Mouse (Mus musculus) stomach, embryonic 16.5 days (tissue): ENCODE data around the gene Pla2g2f. TPM values are rescaled to one million over a fixed set of nuclear protein-coding genes. Genes with fewer than 3 reads are reported as not detected.

Experiments
- ATAC-seq: fragments of 200-750 bp; cut with Nextera tagmentation; 2 replicates; pipeline ENCODE4 v1.8.0; 2017; ENCODE audit warnings: moderate number of reproducible peaks, moderate TSS enrichment; ENCODE audit not compliant: insufficient read depth, low FRiP score
- H3K27ac ChIP-seq: fragments of 300-500 bp; sonication (generic); 2 replicates; pipeline ENCODE4 v1.5.1; 2014; ENCODE audit warnings: low read length
- H3K27me3 ChIP-seq: fragments of 300-500 bp; sonication (generic); 2 replicates; pipeline ENCODE4 v1.6.1; 2014; ENCODE audit warnings: low read length, control low read depth, mixed read lengths; ENCODE audit not compliant: control insufficient read depth, insufficient read depth
- H3K36me3 ChIP-seq: fragments of 300-500 bp; sonication (generic); 2 replicates; pipeline ENCODE4 v1.6.1; 2014; ENCODE audit warnings: low read length; ENCODE audit not compliant: control insufficient read depth, insufficient read depth
- H3K4me1 ChIP-seq: fragments of 300-500 bp; sonication (generic); 2 replicates; pipeline ENCODE4 v1.6.1; 2014; ENCODE audit warnings: low read length, control low read depth, mixed read lengths; ENCODE audit not compliant: control insufficient read depth, insufficient read depth
- H3K4me2 ChIP-seq: fragments of 300-500 bp; sonication (generic); 2 replicates; pipeline ENCODE4 v1.6.1; 2014; ENCODE audit warnings: low read depth, low read length, mixed read lengths
- H3K4me3 ChIP-seq: fragments of 300-500 bp; sonication (generic); replicated peaks from 2 replicates; pipeline ENCODE4 v1.5.1; 2014; ENCODE audit warnings: mild to moderate bottlenecking, low read length
- H3K9ac ChIP-seq: fragments of 300-500 bp; sonication (generic); 2 replicates; pipeline ENCODE4 v1.6.1; 2014; ENCODE audit warnings: low read length
- H3K9me3 ChIP-seq: fragments of 300-500 bp; sonication (generic); replicated peaks from 2 replicates; pipeline ENCODE4 v1.6.1; 2016; ENCODE audit warnings: low read length, control low read depth; ENCODE audit not compliant: control insufficient read depth
- WGBS: fragments of 180-500 bp; shearing (Covaris S2); extraction: QIAGEN DNeasy Blood & Tissue Kit; methylation state at CpG from one replicate; pipeline ENCODE4 v1.1.7; 2014; 5-methylcytosine and 5-hydroxymethylcytosine counted together
- polyA plus RNA-seq: library from polyadenylated mRNA; unstranded; fragments of >200 nt; fragmentation: Nextera tagmentation; extraction: Ambion mirVana; gene quantifications from 2 replicates; pipeline ENCODE4 v1.2.1, GENCODE M21; 2015

The Pla2g2f gene
- polyA plus RNA-seq, 1 experiment from 2014 or later: 2.0 TPM

DNA sequence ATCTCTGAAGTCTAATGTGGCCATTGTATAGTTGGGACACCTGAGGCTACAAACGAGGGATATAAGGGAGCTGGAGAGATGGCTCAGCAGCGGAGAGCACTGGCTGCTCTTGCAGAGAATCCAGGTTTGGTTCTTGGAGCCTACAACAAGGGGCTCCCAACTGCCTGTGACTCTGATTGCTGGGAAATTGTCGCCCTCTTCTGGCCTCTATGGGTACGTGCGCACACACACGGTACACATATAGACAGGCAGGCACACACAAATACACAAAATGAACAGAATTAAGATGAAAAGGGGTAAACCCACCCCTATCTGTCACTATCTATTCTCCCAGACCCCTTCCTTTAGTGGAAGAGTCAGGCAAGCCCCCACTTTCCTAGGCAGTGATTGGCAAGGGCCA, 4.8 kb downstream of the Pla2g2f start:
- H3K36me3 ChIP-seq: no peaks in the 10 kb centered on the region
- ATAC-seq: no peak
- H3K4me3 ChIP-seq: no peak overlapping the region
- H3K27ac ChIP-seq: no peak overlapping the region
- no peaks in the 10 kb centered on the region for H3K9me3 ChIP-seq
- no peak overlapping the region for H3K9ac ChIP-seq
- H3K4me1 ChIP-seq: no peaks in the 10 kb centered on the region; the same call in 1 of the 2 replicates
- 92% methylated on average over 6 of the region's 6 CpGs for WGBS
- H3K4me2 ChIP-seq: no peak overlapping the region
- H3K27me3 ChIP-seq: no peaks in the 10 kb centered on the region

DNA sequence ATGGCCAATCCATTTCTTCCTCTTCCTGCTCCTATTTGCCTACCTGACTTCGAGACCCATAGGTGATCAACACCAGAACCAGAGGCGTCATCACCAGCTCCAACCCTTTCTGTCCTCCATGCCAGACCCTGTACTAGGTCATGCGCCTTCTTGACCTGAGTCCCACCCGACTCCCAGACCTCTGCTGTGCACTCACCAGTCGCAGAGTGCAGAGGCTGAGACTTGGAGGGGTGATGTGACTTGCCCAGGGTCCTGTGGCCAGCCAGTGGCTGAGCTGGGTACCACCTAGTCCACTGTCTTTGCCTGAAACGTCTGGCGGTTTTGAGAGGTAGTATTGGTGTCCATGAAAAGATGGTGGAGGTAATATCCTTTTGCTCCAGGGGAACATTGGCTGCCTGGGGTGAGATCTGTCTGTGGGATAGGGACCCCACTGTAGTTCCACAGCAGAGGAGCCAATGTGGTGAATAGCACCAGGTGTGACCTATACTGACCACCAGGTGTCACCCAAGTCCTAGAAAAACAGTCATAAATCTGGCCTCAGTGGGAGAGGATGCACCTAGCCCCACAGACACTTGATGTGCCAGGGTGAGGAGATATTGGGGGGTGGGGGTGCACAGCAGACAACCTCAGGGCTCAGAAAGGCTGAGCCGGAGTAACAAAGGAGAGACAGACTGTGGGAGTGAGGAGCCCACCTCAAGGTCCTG, 8.9 kb downstream of the Pla2g2f start:
- no peak overlapping the region for H3K27ac ChIP-seq
- H3K27me3 ChIP-seq: no peaks in the 10 kb centered on the region
- 46% methylated on average over 8 of the region's 8 CpGs for WGBS
- H3K4me1 ChIP-seq: no peaks in the 10 kb centered on the region; the same call in 1 of the 2 replicates
- no peak overlapping the region for H3K4me3 ChIP-seq
- H3K36me3 ChIP-seq: no peaks in the 10 kb centered on the region
- ATAC-seq: peak; percentile 23; the same call in 1 of the 2 replicates
- no peak overlapping the region for H3K4me2 ChIP-seq
- no peak overlapping the region for H3K9ac ChIP-seq
- H3K9me3 ChIP-seq: no peaks in the 10 kb centered on the region

DNA sequence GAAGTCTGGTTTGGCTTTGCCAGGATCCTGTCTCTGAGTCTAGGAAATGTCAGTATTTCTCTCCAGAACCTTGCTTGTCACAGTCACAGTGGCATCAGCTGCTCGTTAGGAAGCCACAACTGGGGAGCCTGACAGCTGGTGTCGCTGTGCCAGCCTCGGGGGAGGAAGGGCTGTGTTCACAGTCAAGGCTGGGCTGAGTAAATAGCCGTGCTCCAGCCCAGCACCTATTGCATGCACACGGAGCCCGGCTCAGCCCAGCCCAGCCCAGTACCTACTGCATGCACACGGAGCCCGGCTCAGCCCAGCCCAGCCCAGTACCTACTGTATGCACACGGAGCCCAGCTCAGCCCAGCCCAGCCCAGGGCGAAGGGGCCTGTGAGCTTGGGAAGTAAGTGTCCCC, 9.6 kb downstream of the Pla2g2f start:
- 57% methylated on average over 10 of the region's 10 CpGs for WGBS
- Histone ChIP-seq H3K4me1 (no peaks in the 10 kb centered on the region; the same call in 1 of the 2 replicates), H3K27me3 (no peaks in the 10 kb centered on the region), H3K36me3 (no peaks in the 10 kb centered on the region), H3K27ac (no peak overlapping the region), H3K9ac (no peak overlapping the region), H3K9me3 (no peaks in the 10 kb centered on the region), H3K4me3 (no peak overlapping the region), H3K4me2 (no peak overlapping the region)
- ATAC-seq: peak; percentile 73

DNA sequence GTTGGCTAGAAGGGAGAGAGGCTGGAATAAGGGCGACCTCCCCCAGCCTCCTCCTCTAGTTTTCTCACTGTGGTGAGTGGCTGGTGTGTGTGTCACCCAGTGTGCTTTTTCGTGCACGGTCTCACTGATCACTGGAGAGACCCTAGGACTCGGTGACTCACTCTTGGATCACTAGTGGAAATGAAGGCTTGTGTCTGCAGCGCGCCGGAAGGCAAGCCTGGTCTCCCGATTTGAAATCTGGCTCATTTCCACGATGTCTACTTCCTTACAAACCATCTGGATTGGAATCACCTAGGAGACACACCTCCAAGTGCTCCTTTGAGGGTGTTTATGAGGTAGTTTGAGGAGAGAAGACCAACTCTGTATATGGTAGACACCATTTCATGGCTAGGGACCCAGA, 10.6 kb downstream of the Pla2g2f start:
- Histone ChIP-seq H3K36me3 (no peaks in the 10 kb centered on the region), H3K9ac (no peak overlapping the region), H3K9me3 (no peaks in the 10 kb centered on the region), H3K27ac (no peak overlapping the region), H3K4me1 (no peaks in the 10 kb centered on the region; the same call in 1 of the 2 replicates), H3K4me2 (no peak overlapping the region), H3K27me3 (no peaks in the 10 kb centered on the region), H3K4me3 (no peak overlapping the region)
- 84% methylated on average over 9 of the region's 9 CpGs for WGBS
- ATAC-seq: no peak

DNA sequence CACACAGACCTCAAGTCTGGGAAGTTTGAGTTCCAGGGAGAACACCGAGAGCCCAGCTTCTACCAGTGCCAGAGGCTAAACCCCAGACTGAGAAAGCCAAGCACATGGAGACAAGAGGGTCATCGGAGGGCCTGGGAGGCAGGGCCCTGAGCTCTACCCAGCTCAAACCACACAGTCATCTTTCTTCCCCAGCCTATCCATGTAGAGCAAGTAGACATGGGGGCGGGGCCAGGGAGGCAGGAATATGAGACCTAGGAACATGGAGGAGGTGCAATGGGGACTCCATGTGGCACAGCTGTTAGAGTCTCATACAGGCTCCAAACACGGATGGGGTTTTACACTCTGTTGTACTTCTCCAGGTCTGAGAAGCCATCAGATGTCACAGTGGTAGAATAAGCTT, 11.5 kb downstream of the Pla2g2f start:
- no peak overlapping the region for H3K9ac ChIP-seq
- H3K27me3 ChIP-seq: no peaks in the 10 kb centered on the region
- 59% methylated on average over 4 of the region's 4 CpGs for WGBS
- H3K27ac ChIP-seq: no peak overlapping the region
- ATAC-seq: peak; percentile 41; the same call in 1 of the 2 replicates
- no peaks in the 10 kb centered on the region for H3K9me3 ChIP-seq
- no peaks in the 10 kb centered on the region; the same call in 1 of the 2 replicates for H3K4me1 ChIP-seq
- no peak overlapping the region for H3K4me3 ChIP-seq
- no peaks in the 10 kb centered on the region for H3K36me3 ChIP-seq
- H3K4me2 ChIP-seq: no peak overlapping the region

DNA sequence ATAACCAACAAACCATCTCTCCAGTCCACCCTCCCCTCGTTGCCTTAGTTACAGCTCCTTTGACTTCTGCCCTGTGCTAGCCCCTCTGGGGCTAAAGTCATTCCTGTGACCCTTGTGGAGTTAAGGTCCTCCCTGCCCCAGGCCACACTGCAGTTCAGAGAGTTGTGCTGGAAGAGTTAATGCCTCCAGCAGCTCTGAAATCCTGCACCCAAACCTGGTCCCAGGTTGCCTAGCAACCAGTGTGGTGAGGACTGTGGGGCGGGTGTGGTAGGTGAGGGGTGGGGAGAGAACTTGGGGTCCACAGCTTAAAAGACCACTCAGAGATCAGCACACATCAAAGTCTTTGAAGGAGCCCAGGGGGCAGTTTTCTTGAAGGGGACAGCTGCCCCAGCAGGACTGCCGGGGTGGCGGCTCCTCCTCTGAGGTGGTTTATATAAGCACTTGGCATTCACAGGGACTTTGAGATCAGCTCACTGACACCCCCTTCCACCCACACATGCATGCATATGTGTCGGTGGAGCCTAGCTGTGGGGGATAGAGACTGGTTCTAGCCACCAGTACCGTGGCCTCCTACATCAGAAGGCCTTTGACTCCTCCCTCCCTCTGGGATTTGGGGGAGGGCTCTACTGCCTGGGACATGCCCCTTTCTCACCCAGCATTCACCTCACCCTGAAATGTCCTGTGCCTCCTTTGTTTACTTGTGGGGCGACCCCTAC, 18.1 kb downstream of the Pla2g2f start:
- Histone ChIP-seq H3K36me3 (no peaks in the 10 kb centered on the region), H3K4me1 (peaks cover 20% of the 10 kb centered on the region), H3K4me3 (no peak overlapping the region), H3K9ac (no peak overlapping the region), H3K4me2 (no peak overlapping the region), H3K27me3 (no peaks in the 10 kb centered on the region), H3K27ac (no peak overlapping the region), H3K9me3 (no peaks in the 10 kb centered on the region)
- ATAC-seq: no peak
- 20% methylated on average over 7 of the region's 7 CpGs for WGBS

DNA sequence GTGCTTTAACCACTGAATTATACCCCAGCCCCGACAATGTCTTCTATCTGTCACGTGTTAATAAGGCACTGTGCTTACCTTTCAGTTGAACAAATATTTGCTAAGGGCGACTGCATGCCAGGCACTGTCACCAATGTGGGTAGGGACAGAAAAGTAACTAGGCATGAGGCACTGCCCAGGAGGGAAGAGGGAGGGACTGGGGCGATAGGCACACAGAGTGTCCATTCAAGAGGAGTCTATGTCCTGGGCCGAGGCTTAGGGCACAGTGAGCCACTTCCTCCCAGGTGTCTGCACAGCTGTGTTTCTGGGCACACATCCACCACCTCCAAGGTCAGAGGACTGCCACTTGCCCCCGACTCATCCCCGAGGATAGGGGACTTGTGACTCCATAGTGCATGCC, 20.4 kb downstream of the Pla2g2f start, which contains the start of gene Ubxn10:
Gene Ubxn10, minus strand, starts transcription at position 137 of the 400 bp plus-strand sequence.
- ATAC-seq: peak; percentile 88
- Histone ChIP-seq H3K27ac (peak within 1 kb of the TSS; percentile 76), H3K9ac (peak within 1 kb of the TSS; percentile 29; the same call in 1 of the 2 replicates), H3K4me3 (no peak within 1 kb of the TSS), H3K27me3 (no peaks in the 10 kb centered on the region), H3K36me3 (no peaks in the 10 kb centered on the region), H3K4me1 (peaks cover 20% of the 10 kb centered on the region), H3K9me3 (no peaks in the 10 kb centered on the region), H3K4me2 (no peak within 1 kb of the TSS)
- WGBS: 38% methylated on average over 7 of the region's 7 CpGs

DNA sequence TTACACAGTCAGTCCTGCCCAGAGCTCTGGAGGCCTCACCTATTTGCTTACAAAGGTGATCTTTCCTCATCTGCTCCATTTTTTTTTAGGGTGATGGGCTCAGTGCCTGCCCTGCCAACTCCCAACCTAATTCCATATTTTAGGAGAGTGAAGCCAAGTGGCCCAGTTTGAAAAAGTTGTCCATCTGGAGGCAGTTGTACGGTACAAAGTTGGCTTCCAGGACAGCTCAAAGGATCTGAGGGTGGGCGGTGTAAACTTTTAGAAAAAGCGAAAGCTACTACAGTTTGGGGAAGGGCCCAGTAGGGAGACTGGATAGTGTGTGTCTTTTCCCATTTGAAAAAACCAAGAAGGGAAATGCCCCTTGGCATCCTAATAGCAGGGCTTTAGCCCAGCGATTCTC, 22.6 kb downstream of the Pla2g2f start:
- ATAC-seq: no peak
- Histone ChIP-seq H3K27me3 (no peaks in the 10 kb centered on the region), H3K4me2 (no peak overlapping the region), H3K9me3 (no peaks in the 10 kb centered on the region), H3K4me3 (no peak overlapping the region), H3K9ac (no peak overlapping the region), H3K27ac (no peak overlapping the region), H3K4me1 (peaks cover 20% of the 10 kb centered on the region), H3K36me3 (no peaks in the 10 kb centered on the region)
- 91% methylated on average over 4 of the region's 4 CpGs for WGBS

DNA sequence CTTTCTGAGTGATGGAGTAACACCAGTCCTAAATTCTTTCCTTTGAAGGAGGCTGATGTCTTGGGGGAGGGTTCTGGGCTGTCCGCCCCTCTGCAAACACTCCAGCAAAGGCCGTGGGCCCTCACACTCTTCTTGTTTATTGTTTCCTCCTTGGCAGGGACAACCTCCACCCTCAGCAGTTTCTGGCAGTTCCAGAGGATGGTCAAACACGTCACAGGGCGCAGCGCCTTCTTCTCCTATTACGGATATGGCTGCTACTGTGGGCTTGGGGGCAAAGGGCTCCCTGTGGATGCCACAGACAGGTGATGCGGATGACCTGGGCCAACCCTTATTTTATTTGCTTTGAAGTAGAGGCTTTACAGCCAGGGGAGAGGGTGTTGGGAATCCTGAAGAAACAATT, 23.3 kb downstream of the Pla2g2f start:
- H3K9me3 ChIP-seq: no peaks in the 10 kb centered on the region
- no peaks in the 10 kb centered on the region for H3K27me3 ChIP-seq
- H3K27ac ChIP-seq: no peak overlapping the region
- no peak overlapping the region for H3K4me3 ChIP-seq
- no peak overlapping the region for H3K4me2 ChIP-seq
- H3K9ac ChIP-seq: no peak overlapping the region
- no peaks in the 10 kb centered on the region for H3K36me3 ChIP-seq
- no peak for ATAC-seq
- WGBS: 64% methylated on average over 7 of the region's 7 CpGs
- peaks cover 15% of the 10 kb centered on the region for H3K4me1 ChIP-seq
